Mouse (Mus musculus): ENCODE data around the gene Sorcs3. TPM values are rescaled to one million over a fixed set of nuclear protein-coding genes. Genes with fewer than 3 reads are reported as not detected.

The Sorcs3 gene
- polyA plus RNA-seq, 1 experiment = 0.66 TPM

- H3K36me3 ChIP-seq (ENCODE audit: control insufficient read depth, insufficient read depth, low read length) = no peaks in the 10 kb centered on the region
- WGBS = 42% methylated on average over 3 of the region's 3 CpGs
- no peak overlapping the region for H3K4me3 ChIP-seq (ENCODE audit: insufficient read depth, low read depth, low read length)
- no peaks in the 10 kb centered on the region for H3K4me1 ChIP-seq (ENCODE audit: control insufficient read depth, insufficient read depth, low read length)
- H3K27me3 ChIP-seq (replicated peaks; ENCODE audit: control insufficient read depth, insufficient read depth, low read length) = no peaks in the 10 kb centered on the region; the same call in 1 of the 2 replicates
- H3K27ac ChIP-seq (ENCODE audit: insufficient read depth, low read depth, low read length) = no peak overlapping the region
- TF ChIP-seq CTCF (conservative IDR thresholded peaks at IDR 0.05; ENCODE audit: insufficient read depth, insufficient read length, low read depth, low read length) = no peak
- TF ChIP-seq POLR2A (IDR thresholded peaks at IDR 0.05; ENCODE audit: low read depth, low read length) = no peak
- peak; percentile 6 for DNase-seq
These were observed 277.1 kb downstream of the Sorcs3 start for GRCm38 (mm10) chr19:48482946-48483345.

GRCm38 (mm10) chr19:48491111-48491510 lies 285.3 kb downstream of the Sorcs3 start:
- Histone ChIP-seq H3K27me3 (replicated peaks; ENCODE audit: control insufficient read depth, insufficient read depth, low read length) (no peaks in the 10 kb centered on the region; the same call in 1 of the 2 replicates), H3K4me1 (ENCODE audit: control insufficient read depth, insufficient read depth, low read length) (no peaks in the 10 kb centered on the region), H3K36me3 (ENCODE audit: control insufficient read depth, insufficient read depth, low read length) (no peaks in the 10 kb centered on the region), H3K27ac (ENCODE audit: insufficient read depth, low read depth, low read length) (no peak overlapping the region), H3K4me3 (ENCODE audit: insufficient read depth, low read depth, low read length) (no peak overlapping the region)
- WGBS = 59% methylated on average over 3 of the region's 3 CpGs
- no peak for DNase-seq
- no peak for TF ChIP-seq CTCF (conservative IDR thresholded peaks at IDR 0.05; ENCODE audit: insufficient read depth, insufficient read length, low read depth, low read length)
- no peak for TF ChIP-seq POLR2A (IDR thresholded peaks at IDR 0.05; ENCODE audit: low read depth, low read length)

- no peak overlapping the region for H3K4me3 ChIP-seq (ENCODE audit: insufficient read depth, low read depth, low read length)
- H3K27me3 ChIP-seq (replicated peaks; ENCODE audit: control insufficient read depth, insufficient read depth, low read length) = no peaks in the 10 kb centered on the region
- H3K36me3 ChIP-seq (ENCODE audit: control insufficient read depth, insufficient read depth, low read length) = no peaks in the 10 kb centered on the region
- H3K27ac ChIP-seq (ENCODE audit: insufficient read depth, low read depth, low read length) = no peak overlapping the region
- WGBS = 39% methylated on average over 2 of the region's 2 CpGs
- TF ChIP-seq POLR2A (IDR thresholded peaks at IDR 0.05; ENCODE audit: low read depth, low read length) (no peak), CTCF (conservative IDR thresholded peaks at IDR 0.05; ENCODE audit: insufficient read depth, insufficient read length, low read depth, low read length) (no peak)
- no peaks in the 10 kb centered on the region for H3K4me1 ChIP-seq (ENCODE audit: control insufficient read depth, insufficient read depth, low read length)
- peak; percentile 9 for DNase-seq
These were observed 298.2 kb downstream of the Sorcs3 start for GRCm38 (mm10) chr19:48503896-48504620.

DNA sequence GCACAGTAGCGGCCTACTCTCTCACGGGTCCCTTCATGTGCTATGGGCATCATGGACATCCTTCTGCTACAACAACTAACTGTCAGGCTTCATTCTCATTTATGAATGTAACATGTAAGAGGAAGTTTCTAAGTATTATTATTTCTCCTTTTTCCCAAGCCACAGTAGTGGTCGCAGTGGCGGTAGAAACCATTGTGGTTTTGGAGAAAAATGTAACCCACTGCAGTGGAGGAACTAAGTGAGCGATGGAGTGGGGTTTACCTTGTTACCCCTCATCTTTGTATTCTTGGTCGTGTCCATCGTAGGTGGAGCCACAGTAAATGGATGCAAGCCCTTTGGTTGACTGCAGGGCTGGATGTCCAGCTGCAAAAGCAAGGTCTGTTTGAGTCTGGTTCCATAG lies 318.0 kb downstream of the Sorcs3 start:
- DNase-seq = no peak
- WGBS = 92% methylated on average over 7 of the region's 7 CpGs

GRCm38 (mm10) chr19:48524527-48525214 lies 318.8 kb downstream of the Sorcs3 start:
- Histone ChIP-seq H3K4me1 (ENCODE audit: control insufficient read depth, insufficient read depth, low read length) (no peaks in the 10 kb centered on the region), H3K27ac (ENCODE audit: insufficient read depth, low read depth, low read length) (no peak overlapping the region), H3K27me3 (replicated peaks; ENCODE audit: control insufficient read depth, insufficient read depth, low read length) (no peaks in the 10 kb centered on the region), H3K36me3 (ENCODE audit: control insufficient read depth, insufficient read depth, low read length) (no peaks in the 10 kb centered on the region), H3K4me3 (ENCODE audit: insufficient read depth, low read depth, low read length) (no peak overlapping the region)
- 38% methylated on average over 9 of the region's 9 CpGs for WGBS
- DNase-seq = no peak
- no peak for TF ChIP-seq POLR2A (IDR thresholded peaks at IDR 0.05; ENCODE audit: low read depth, low read length)
- no peak for TF ChIP-seq CTCF (conservative IDR thresholded peaks at IDR 0.05; ENCODE audit: insufficient read depth, insufficient read length, low read depth, low read length)

More for the DNA sequence above, 318.0 kb downstream of the Sorcs3 start:
- no peak overlapping the region for H3K4me3 ChIP-seq (ENCODE audit: insufficient read depth, low read depth, low read length)
- H3K4me1 ChIP-seq (ENCODE audit: control insufficient read depth, insufficient read depth, low read length) = no peaks in the 10 kb centered on the region
- no peak overlapping the region for H3K27ac ChIP-seq (ENCODE audit: insufficient read depth, low read depth, low read length)
- no peaks in the 10 kb centered on the region for H3K36me3 ChIP-seq (ENCODE audit: control insufficient read depth, insufficient read depth, low read length)
- no peak for TF ChIP-seq POLR2A (IDR thresholded peaks at IDR 0.05; ENCODE audit: low read depth, low read length)
- H3K27me3 ChIP-seq (replicated peaks; ENCODE audit: control insufficient read depth, insufficient read depth, low read length) = no peaks in the 10 kb centered on the region

DNA sequence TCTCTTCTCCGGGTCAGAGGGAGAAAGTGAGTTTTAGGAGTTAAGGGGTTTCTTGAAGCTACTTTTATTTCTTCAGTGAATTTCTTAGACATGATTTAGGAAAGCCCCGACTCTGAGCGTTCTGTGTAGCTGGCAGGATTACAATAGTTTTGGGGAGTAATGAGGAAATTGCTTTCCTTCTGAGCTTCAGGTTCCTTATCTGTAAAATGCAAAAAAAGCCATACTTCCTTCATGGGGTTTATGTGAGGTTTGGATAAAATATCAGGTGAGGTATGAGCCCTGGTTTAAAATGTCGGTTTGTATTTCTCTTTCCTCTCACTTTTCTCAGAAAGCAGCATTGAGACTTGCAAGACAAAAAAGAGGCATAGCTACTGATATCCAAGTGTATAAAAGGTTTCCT lies 327.8 kb downstream of the Sorcs3 start:
- H3K27ac ChIP-seq (ENCODE audit: insufficient read depth, low read depth, low read length) = no peak overlapping the region
- no peak for TF ChIP-seq POLR2A (IDR thresholded peaks at IDR 0.05; ENCODE audit: low read depth, low read length)
- TF ChIP-seq CTCF (conservative IDR thresholded peaks at IDR 0.05; ENCODE audit: insufficient read depth, insufficient read length, low read depth, low read length) = no peak
- H3K4me3 ChIP-seq (ENCODE audit: insufficient read depth, low read depth, low read length) = no peak overlapping the region
- no peak for DNase-seq
- WGBS = 55% methylated on average over 4 of the region's 4 CpGs
- H3K27me3 ChIP-seq (replicated peaks; ENCODE audit: control insufficient read depth, insufficient read depth, low read length) = no peaks in the 10 kb centered on the region
- no peaks in the 10 kb centered on the region for H3K36me3 ChIP-seq (ENCODE audit: control insufficient read depth, insufficient read depth, low read length)
- no peaks in the 10 kb centered on the region for H3K4me1 ChIP-seq (ENCODE audit: control insufficient read depth, insufficient read depth, low read length)

- DNase-seq = no peak
- Histone ChIP-seq H3K36me3 (ENCODE audit: control insufficient read depth, insufficient read depth, low read length) (no peaks in the 10 kb centered on the region), H3K27ac (ENCODE audit: insufficient read depth, low read depth, low read length) (no peak overlapping the region), H3K4me1 (ENCODE audit: control insufficient read depth, insufficient read depth, low read length) (no peaks in the 10 kb centered on the region), H3K27me3 (replicated peaks; ENCODE audit: control insufficient read depth, insufficient read depth, low read length) (no peaks in the 10 kb centered on the region), H3K4me3 (ENCODE audit: insufficient read depth, low read depth, low read length) (no peak overlapping the region)
- TF ChIP-seq CTCF (conservative IDR thresholded peaks at IDR 0.05; ENCODE audit: insufficient read depth, insufficient read length, low read depth, low read length) (no peak), POLR2A (IDR thresholded peaks at IDR 0.05; ENCODE audit: low read depth, low read length) (no peak)
These were observed 338.5 kb downstream of the Sorcs3 start for GRCm38 (mm10) chr19:48544294-48544693.
